ENCODE assay signal across 24 mouse cellular contexts in the genomic region with DNA sequence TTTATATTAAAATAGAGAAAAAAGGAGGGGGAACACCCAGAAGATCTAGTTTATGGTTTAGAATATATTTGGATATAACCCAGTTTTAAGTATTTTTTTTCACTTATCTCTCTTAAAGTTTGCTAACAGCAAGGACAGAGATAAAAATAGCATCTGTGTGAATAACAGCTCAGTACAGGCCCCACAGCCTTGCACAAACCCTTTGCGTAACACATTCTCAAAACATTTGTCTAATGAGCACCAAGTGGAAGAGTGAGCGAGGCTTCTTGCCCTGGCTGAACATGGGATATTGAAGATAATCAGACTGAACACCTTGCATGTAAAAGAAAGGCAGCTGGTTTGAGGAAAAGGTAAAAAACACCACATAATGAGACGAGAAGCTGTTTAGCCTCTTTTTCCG. TPM values are rescaled to one million over a fixed set of nuclear protein-coding genes. Genes with fewer than 3 reads are reported as not detected.
DNase-seq lines count a peak whose midpoint lies in the region; ATAC-seq and TF ChIP-seq lines count a peak whose summit lies in the region.
"Had no signal": no experiment of that assay in that cellular context is flagged by ENCODE, and none has a peak within 500 bp of the region (broad histone marks: within the 10 kb centered on the region; RNA-seq: fewer than 3 reads in every experiment).

No protein-coding gene starts in this region.

- no peaks in the 10 kb centered on the region for H3K9me3 ChIP-seq in G1E (replicated peaks)
- H3K9me3 ChIP-seq in hindbrain, postnatal 0 days (ENCODE audit: low read length), result no peaks in the 10 kb centered on the region
- H3K9me3 ChIP-seq: embryonic facial prominence, embryonic 10.5 days; forebrain, embryonic 13.5 days; heart, embryonic 13.5 days; hindbrain, embryonic 12.5 days had no signal

- no peaks in the 10 kb centered on the region for H3K4me1 ChIP-seq in G1E (ENCODE audit: insufficient read depth, low read depth, low read length)
- no peaks in the 10 kb centered on the region for H3K4me1 ChIP-seq in hindbrain, postnatal 0 days (ENCODE audit: insufficient read depth, low read length)
- H3K4me1 ChIP-seq: embryonic facial prominence, embryonic 10.5 days; forebrain, embryonic 13.5 days; hindbrain, embryonic 12.5 days had no signal

- peak; percentile 34 for ATAC-seq in G1E (ENCODE audit: extremely low read depth, insufficient number of reproducible peaks, low FRiP score, poor library complexity, severe bottlenecking)
- ATAC-seq in megakaryocyte, adult 5-6 weeks (ENCODE audit: poor library complexity, severe bottlenecking), result peak; percentile 67
- ATAC-seq in hindbrain, postnatal 0 days, result no peak
- ATAC-seq: activated CD4-positive, CD25-positive, alpha-beta regulatory T cell, adult 4 months; CD4-positive, CD25-positive, alpha-beta regulatory T cell, adult 4 months; forebrain, embryonic 13.5 days; forebrain, postnatal 0 days; hindbrain, embryonic 16.5 days; Patski had no signal

- no peak for TF ChIP-seq CTCF in G1E (IDR thresholded peaks at IDR 0.05; ENCODE audit: low read depth, low read length)
- no peak for TF ChIP-seq CTCF in hindbrain, postnatal 0 days (IDR thresholded peaks at IDR 0.05; ENCODE audit: low read depth)

- DNase-seq in adrenal gland, postnatal 36 days, result peak; percentile 7 to 16
- DNase-seq in adrenal gland, adult 18-20 months (ENCODE audit: low spot score in 2 of 2), result no peak
- DNase-seq in 416B (ENCODE audit: low read depth), result peak; percentile 5
- no peak for DNase-seq in G1E (ENCODE audit: low spot score)
- DNase-seq in gastrocnemius, postnatal 4 days (ENCODE audit: low spot score in 2 of 2), result no peak
- no peak for DNase-seq in hindbrain, postnatal 0 days (ENCODE audit: low spot score)
- DNase-seq: B cell, adult 2 months; cerebellum, adult 18-20 months; cerebellum, postnatal 10 days; forebrain, postnatal 0 days; gastrocnemius, postnatal 14 days; heart, adult 11 months; heart, postnatal 4 days; kidney, adult 18-20 months had no signal

- no peaks in the 10 kb centered on the region for H3K27me3 ChIP-seq in G1E (ENCODE audit: insufficient read depth, low read length)
- no peaks in the 10 kb centered on the region for H3K27me3 ChIP-seq in hindbrain, postnatal 0 days (ENCODE audit: insufficient read depth, low read length)
- H3K27me3 ChIP-seq: forebrain, embryonic 13.5 days; heart, embryonic 13.5 days; hindbrain, embryonic 12.5 days had no signal

- H3K4me3 ChIP-seq in G1E (ENCODE audit: low read depth, low read length), result no peak overlapping the region
- H3K4me3 ChIP-seq in hindbrain, postnatal 0 days (ENCODE audit: low read length), result no peak overlapping the region
- H3K4me3 ChIP-seq: embryonic facial prominence, embryonic 10.5 days; forebrain, embryonic 13.5 days; heart, embryonic 13.5 days; hindbrain, embryonic 12.5 days had no signal

- no peak overlapping the region for H3K27ac ChIP-seq in hindbrain, postnatal 0 days
- H3K27ac ChIP-seq: embryonic facial prominence, embryonic 10.5 days; forebrain, embryonic 13.5 days; heart, embryonic 13.5 days; hindbrain, embryonic 12.5 days had no signal

- no peak overlapping the region for H3K4me2 ChIP-seq in hindbrain, postnatal 0 days (ENCODE audit: low read depth, low read length)
- H3K4me2 ChIP-seq: forebrain, embryonic 13.5 days; heart, embryonic 13.5 days; hindbrain, embryonic 12.5 days had no signal

- H3K9ac ChIP-seq in hindbrain, postnatal 0 days (replicated peaks; ENCODE audit: low read length), result no peak overlapping the region
- H3K9ac ChIP-seq: forebrain, embryonic 13.5 days; forebrain, postnatal 0 days; heart, embryonic 13.5 days; hindbrain, embryonic 12.5 days had no signal

- no peaks in the 10 kb centered on the region for H3K36me3 ChIP-seq in G1E (replicated peaks)
- no peaks in the 10 kb centered on the region for H3K36me3 ChIP-seq in hindbrain, postnatal 0 days (ENCODE audit: insufficient read depth, low read length)
- H3K36me3 ChIP-seq: hindbrain, embryonic 12.5 days had no signal

- 84% methylated on average over 4 of the region's 4 CpGs for WGBS in hindbrain, postnatal 0 days

RNA-seq across cellular contexts. Expression of a gene that starts 15.7 kb away (rescaled TPM):
- 1 to 10 TPM; 2.4 to 2.8 TPM for total RNA-seq in adrenal gland, postnatal 36 days (2021)
- total RNA-seq in adrenal gland, adult 18-20 months (2021), result 1 to 10 TPM; 4.7 to 5.8 TPM
- total RNA-seq in G1E (2014; fragmentation: Nextera tagmentation), result 0.39 and 0.53 TPM in 2 replicates
- total RNA-seq in G1E (2017), result 0.16 and 0.23 TPM in 2 replicates
- not detected in 2 replicates for polyA plus RNA-seq in G1E (2012)
- total RNA-seq in megakaryocyte, adult 5-6 weeks (2015), result 19.1 and 19.2 TPM in 2 replicates
- total RNA-seq in megakaryocyte, adult 5-6 weeks (2017), result 23.8 and 26.5 TPM in 2 replicates
- 1 to 10 TPM; 2.9 to 3.3 TPM for total RNA-seq in gastrocnemius, postnatal 4 days (2021)
- 1.3 and 1.5 TPM in 2 replicates for total RNA-seq in hindbrain, postnatal 0 days (2014; rRNA removed)
- 0.33 and 0.44 TPM in 2 replicates for polyA plus RNA-seq in hindbrain, postnatal 0 days (2015; fragmentation: Nextera tagmentation; extraction: Ambion mirVana)
- total RNA-seq: MEL had no signal
- polyA plus RNA-seq: Patski had no signal

Comparison
In these comparisons a context has a peak if more than half of its experiments do, and no peak if none do; other contexts are left out.
1. DNase-seq: peak in adrenal gland, postnatal 36 days (2 of 2) and 416B (single experiment); none in adrenal gland, adult 18-20 months (0 of 2), G1E (single experiment), gastrocnemius, postnatal 4 days (0 of 2) and hindbrain, postnatal 0 days (single experiment).